Mouse (Mus musculus) forelimb bud, embryonic 11.5 days (tissue): ENCODE measurements at regions not wholly inside any gene's neighbourhood (a gene's known extent, or its start where the extent isn't known, plus 50 kb on each side); places are given as distances from the start of the nearest gene placed in this dataset.

Source experiments
- DNase-seq: peaks from one replicate; pipeline ENCODE4 v3.0.0-alpha.2; 2012; ENCODE audit warnings: low read depth, low spot score

GRCm38 (mm10) chr14:89405011-89405712, 934.0 kb upstream of the Pcdh20 start:
- no peak for DNase-seq

- no peak for DNase-seq
These were observed 931.6 kb upstream of the Pcdh20 start for GRCm38 (mm10) chr14:89402568-89403339.

- DNase-seq = no peak
These were observed 886.0 kb upstream of the Pcdh20 start for GRCm38 (mm10) chr14:89357050-89357749.

- DNase-seq = peak; percentile 25
These were observed 876.8 kb upstream of the Pcdh20 start for GRCm38 (mm10) chr14:89347972-89348371.

- no peak for DNase-seq
These were observed 853.9 kb upstream of the Pcdh20 start for GRCm38 (mm10) chr14:89325116-89325515.

- DNase-seq = no peak
These were observed 837.3 kb upstream of the Pcdh20 start for GRCm38 (mm10) chr14:89308506-89308905.
